Mouse (Mus musculus) CH12.LX (cell line): Measurements from ENCODE around the gene Maco1.

ENCODE experiments used
- CTCF ChIP-seq, 2 experiments: IDR thresholded peaks in 1 of 2; conservative IDR thresholded peaks in 1 of 2; 2 replicates each; pipeline ENCODE4 v1.5.1; 2011 to 2012; ENCODE audit warnings: low read depth in 2 of 2, low read length in 2 of 2, improper control_type of control experiment in 1 of 2, inconsistent platforms in 1 of 2, mild to moderate bottlenecking in 1 of 2, moderate library complexity in 1 of 2
- POLR2A ChIP-seq: IDR thresholded peaks from 2 replicates; pipeline ENCODE4 v1.6.1; 2011; ENCODE audit warnings: low read depth, mild to moderate bottlenecking, improper control_type of control experiment, low read length

GRCm38 (mm10) chr4:134880041-134880440 is 26.9 kb upstream of the Maco1 start:
- TF ChIP-seq POLR2A (no peak), CTCF (conservative IDR thresholded peaks at IDR 0.05 in 1 of 2, IDR thresholded peaks at IDR 0.05 in 1 of 2; ENCODE audit: low read depth in 2 of 2, low read length in 2 of 2) (peak; percentile 18 to 43; a peak in 2 of 4 replicates)
